Mouse (Mus musculus): ENCODE data around the gene Zfp747.
"Not testable (repeated sequence)": the region's sequence is repeated elsewhere in the genome, so short reads cannot be mapped to it uniquely, and the experiment has no call there.

Zfp747 gene

DNA sequence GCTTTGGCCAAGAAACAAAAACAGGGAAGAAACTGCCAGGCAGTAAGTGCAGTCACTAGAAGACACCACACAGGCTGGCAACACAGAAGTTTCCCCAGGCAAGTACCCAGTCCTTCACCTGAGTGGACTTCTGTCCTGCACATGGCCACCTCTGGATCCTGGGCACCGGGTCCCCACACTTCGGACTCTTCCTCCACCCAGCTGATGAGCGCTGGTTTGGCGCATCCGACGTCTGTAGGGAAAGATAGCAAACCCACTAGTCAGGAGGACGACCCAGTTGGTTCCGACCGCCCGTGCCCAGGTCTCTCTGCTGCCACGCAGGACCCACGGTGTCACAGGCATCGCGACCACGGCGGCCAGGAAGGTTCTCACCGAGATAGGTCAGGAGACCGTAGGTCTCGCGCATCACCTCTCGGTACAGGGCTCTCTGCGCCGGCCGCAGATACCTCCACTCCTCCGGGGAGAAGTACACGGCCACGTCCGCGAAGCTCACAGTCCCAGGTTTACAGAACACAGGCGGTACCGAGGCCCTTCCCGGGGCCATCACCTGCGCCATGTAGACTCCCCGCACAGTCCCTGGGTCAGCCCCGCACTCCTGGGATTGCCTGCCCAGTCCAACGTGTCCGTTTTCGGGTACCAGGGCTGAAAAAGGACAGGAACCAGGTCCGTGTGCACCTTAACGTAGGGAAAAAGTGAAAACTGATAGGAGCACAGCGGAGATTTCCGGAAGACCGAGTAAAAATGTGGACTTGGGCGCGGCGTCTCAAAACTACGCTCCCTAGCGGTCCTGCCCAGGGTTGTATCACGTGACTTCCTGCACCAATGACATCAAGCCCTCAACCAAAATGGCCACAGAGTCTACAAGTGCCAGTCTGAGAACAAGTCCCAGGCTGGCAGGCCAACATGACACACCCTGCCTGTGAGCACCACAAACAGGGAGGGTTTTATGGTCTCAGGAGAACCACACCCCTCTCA is at the start of gene Zfp747:
Gene Zfp747 (minus strand): TSS at position 780 of the 975 bp plus-strand sequence.
- DNase-seq (ENCODE audit: low read depth, low spot score), result peak; percentile 82

DNA sequence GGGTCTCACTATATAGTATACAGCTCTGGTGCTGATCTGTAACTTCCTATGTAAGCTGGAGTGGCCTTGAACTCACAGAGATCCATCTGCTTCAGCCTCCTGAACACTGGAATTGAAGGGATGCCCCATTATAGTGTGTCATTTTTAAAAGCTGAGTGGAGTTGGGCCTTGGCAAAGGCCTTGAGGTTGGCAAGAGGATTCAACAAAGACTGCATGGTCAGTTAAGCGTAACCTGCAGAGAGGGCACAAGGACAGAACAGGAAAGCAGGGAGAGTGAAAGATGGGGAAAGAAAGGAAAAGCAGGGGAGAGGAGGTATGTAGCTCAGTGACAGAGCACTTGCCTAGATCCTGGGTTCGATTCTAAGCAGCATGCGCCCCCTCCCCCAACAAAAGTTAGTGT is 49.4 kb upstream of the Zfp747 start:
- DNase-seq (ENCODE audit: low read depth, low spot score), result no peak

DNA sequence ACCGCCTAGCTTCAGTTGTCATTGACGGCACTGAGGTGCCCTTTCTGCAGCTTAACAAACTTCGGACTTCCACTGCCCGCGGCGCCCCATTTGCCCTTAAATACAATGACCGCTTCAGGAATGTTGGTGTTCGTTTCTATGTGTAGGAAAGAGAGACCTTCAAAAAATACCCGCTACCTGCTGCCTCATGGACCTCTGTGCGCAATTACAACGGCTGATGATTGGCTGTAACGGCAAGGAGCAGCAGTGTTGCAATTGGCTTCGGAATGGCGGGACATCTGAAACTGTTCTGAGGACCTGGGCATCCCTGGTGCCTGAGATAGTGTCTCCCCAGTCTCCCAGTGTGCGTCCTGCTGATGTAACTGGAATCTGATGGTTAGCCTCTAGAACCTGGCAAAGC is 46.4 kb upstream of the Zfp747 start:
- DNase-seq (ENCODE audit: low read depth, low spot score), result no peak

DNA sequence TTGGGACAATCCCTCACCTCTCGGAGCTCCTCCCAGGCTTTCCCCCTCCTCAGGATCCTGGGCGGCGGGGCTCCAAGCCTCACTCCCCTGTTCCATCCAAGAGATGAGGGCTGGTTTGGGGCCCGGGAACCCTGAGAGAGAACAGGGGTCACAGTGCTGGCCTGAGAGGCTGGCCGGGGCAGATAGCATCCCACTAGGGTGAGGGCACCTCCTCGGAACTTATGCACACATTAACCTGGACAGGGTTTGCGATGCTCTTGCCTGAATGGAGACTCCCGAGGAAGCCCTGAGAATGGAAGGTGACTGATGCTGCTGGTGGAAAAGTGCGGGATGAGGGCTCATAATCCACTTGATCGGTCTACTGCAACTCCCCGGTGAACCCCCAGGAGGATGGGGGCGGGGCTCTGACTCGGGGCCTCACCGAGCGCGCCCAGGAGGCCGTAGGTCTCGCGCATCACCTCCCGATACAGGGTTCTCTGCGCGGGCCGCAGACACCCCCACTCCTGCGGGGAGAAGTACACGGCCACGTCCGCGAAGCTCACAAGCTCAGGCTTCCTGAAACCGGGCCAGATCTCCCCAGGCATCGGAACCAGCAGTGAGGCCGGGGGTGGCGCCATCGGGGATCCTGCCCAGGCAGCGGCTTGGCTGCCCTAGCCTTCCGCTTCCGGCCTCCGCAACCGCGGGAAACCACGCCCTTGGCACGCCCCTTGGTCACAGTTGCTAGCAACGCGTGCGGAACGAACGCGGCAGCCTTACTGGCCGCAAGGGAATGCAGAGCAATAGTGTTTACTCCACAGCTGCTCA is 45.7 kb upstream of the Zfp747 start, which contains the start of gene Zfp688:
Gene Zfp688 (minus strand): TSS at position 681 of the 804 bp plus-strand sequence.
- DNase-seq (ENCODE audit: low read depth, low spot score), result peak; percentile 85

DNA sequence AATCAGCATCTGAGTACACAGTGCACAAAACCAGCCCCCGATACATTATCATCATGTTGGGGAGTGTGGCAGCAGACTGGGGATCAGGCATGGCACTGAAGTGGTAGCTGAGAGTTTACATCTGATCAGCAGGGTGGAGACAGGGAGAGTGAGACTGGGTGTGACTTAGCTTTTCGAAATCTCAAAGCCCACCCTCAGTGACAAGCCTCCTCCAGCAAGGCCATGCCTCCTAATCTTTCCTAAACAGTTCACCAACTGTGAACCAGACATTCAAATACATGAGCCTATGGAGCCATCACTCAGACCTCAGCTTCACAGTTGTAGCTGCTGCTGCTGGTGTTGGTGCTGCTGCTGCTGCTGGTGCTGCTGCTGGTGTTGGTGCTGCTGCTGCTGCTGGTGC is 35.6 kb upstream of the Zfp747 start:
- no peak for DNase-seq (ENCODE audit: low read depth, low spot score)

DNA sequence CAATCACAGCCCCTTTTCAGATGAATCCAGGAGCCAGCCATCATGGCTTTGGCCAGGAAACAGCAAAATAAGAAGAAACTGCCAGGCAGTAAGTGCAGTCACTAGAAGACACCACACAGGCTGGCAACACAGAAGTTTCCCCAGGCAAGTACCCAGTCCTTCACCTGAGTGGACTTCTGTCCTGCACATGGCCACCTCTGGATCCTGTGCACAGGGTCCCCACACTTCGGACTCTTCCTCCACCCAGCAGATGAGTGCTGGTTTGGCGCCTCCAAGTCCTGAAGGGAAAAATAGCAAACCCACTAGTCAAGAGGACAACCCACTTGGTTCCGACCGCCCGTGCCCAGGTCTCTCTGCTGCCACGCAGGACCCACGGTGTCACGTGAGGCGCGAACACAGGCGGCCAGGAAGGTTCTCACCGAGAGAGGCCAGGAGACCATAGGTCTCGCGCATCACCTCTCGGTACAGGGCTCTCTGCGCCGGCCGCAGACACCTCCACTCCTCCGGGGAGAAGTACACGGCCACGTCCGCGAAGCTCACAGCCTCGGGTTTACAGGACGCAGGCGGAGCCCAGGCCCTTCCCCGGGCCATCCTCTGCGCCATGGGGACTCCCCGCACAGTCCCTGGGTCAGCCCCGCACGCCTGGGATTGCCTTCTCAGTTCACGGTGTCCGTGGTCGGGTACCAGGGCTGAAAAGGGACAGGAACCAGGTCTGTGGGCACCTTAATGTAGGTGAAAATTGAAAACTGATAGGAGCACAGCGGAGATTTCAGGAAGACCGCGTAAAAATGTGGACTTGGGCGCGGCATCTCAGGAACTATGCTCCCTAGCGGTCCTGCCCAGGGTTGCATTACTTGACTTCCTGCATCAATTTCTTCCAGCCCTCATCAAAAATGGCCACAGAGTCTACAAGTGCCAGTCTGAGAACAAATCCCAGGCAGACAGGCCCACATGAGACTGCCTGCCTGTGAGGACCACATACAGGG is 30.4 kb upstream of the Zfp747 start, which contains the start of gene Zfp764:
Gene Zfp764 (minus strand): TSS at position 821 of the 986 bp plus-strand sequence.
- DNase-seq (ENCODE audit: low read depth, low spot score), result peak; percentile 78

DNA sequence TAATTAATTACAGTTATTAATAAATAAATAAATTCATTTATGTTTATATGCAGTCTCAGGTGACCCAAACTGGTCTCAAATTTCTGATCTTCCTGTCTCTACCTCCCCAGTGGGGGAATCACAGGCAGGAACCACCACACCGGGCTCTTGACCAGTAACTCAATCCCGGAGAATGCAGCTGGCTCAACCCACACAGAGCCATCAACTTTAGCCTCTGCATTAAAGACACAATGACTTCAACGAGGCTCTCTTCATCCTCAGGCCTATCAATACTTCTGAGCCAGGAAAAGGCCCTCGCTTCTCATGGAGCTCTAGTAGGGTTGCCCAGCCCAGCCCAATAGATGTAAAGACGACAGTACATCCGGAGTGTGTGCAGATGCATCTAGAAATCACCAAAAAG is 28.3 kb upstream of the Zfp747 start:
- DNase-seq (ENCODE audit: low read depth, low spot score), result not testable (repeated sequence)

DNA sequence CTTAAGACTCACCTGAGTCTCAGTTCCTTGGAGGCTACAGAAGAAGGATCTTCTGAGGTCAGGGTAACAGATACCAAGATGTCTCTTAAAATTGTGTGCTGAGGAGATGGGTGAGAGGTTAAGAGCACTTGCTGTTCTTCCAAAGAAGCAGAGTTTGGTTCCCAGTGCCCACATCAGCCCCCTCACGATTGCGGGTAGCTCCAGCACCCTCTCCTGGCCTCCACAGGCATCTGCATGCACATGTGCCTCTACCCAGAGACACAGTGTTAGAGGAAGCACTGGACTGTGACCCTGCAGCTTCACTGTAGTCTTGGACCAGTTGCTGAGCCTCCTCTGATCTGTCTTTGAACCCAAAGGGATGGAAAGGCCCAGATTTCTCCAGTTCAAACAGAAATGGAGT is 27.1 kb upstream of the Zfp747 start:
- no peak for DNase-seq (ENCODE audit: low read depth, low spot score)

DNA sequence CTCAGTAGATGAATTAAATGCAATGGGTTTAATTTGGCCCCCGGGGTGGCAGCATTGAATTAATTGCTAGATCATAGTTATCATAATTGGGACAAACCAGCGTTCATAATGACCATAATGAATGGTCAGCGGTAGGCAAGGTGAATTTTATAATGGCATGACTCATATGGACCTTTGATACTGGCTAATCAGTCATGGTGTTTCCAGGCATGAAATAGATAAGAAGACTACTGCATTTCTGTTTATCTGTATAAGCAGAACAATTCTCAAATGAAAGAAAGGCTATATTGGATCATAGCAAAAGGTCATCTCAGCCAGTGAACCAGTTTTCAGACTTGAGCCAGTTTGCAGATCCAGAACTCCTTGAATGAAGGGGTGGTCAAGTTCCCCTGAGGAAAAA is 24.5 kb upstream of the Zfp747 start:
- no peak for DNase-seq (ENCODE audit: low read depth, low spot score)

DNA sequence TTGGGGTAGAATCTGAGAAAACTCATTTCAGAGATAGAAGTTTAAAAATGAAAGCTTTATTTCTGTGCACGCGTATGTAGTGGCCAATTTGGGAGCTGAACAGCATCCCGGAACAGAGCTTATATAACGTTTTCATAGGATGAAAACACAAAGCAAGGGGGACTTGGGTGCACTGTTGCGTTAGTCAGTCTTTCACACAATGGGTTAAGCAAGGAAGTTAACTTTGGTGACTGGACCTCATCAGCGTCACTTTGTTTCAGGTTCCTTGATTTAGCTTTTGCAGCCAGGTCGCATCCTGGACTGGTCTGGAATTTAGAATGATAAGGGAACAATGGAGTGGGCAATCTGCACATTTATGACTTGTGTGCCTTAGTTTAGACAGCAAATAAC is 18.1 kb upstream of the Zfp747 start:
- DNase-seq (ENCODE audit: low read depth, low spot score), result no peak

DNA sequence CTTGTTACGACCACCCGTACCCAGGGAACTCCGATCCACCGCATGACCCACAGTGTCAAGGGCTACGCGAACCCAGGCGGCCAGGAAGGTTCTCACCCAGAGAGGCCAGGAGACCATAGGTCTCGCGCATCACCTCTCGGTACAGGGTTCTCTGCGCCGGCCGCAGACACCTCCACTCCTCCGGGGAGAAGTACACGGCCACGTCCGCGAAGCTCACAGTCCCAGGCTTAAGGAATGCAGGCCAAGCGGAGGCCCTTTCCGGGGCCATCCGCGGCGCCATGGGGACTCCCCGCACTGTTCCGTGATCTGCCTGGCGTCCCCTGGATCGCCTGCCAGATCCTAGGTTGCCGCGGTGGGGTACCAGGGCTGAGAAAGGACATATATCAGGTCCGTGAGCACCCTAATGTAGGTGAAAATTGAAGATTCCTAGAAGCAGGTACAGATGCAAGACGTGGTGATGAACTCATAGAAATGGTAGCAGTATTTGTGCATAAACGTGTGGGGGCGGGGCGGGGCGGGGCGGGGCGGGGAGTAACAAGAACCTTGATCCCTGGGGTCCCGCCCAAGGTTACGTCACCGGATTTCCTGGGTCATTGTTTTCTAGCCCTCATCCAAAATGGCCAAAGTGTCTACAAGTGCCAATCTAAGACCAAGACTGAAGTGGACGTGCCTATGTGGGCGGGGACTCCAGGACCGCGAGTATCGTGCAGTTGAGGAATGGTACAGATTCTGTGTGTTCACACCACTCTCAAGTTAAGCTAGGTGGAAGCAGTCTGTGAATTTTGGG is 17.5 kb upstream of the Zfp747 start, which contains the start of gene E430018J23Rik:
Gene E430018J23Rik (minus strand): TSS at position 473 of the 787 bp plus-strand sequence.
- DNase-seq (ENCODE audit: low read depth, low spot score), result peak; percentile 98

DNA sequence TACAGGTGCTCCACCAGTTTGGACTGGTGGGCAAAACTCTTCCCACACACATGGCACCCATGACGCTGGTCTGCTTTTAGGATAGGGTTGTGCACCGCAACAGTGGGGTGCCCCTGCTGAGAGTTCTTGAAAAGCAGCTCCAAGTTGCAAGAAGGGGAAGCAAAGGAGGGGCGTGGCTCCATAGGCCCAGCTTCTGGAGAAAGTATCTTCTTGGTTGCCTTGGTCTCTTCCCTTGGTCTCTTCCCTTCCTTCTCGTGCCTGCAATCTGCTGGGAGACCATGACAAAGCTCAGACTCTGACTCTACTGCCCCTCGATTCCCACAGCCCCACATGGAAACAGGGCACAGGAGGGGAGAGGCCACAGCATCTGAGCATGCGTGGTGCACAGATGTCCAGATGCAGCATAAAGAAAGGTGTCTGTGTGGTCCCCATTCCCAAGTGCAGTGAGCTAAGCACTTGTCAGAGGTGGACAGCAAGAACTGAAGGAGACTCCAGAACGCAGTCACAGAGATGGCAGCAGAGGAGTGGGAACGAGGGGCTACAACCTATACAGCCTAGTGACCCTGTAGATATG is 16.5 kb upstream of the Zfp747 start:
- no peak for DNase-seq (ENCODE audit: low read depth, low spot score)

DNA sequence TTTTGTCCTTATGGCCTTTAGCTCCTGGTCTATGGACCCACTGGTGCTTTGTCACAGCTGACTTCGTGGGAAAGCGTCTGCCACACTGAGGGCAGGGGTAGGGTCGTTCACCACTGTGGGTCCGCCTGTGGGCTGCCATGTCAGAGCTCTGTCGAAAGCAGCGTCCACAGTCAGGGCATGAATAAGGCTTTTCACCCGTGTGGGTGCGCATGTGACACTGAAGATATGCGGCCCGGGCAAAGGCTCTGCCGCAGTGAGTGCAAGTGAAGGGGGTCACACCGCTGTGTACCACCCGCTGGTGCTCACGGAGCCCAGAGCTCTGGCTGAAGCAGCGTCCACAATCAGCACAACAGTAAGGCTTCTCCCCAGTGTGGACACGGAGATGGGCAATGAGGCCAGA is 15.7 kb upstream of the Zfp747 start:
- DNase-seq (ENCODE audit: low read depth, low spot score), result no peak

DNA sequence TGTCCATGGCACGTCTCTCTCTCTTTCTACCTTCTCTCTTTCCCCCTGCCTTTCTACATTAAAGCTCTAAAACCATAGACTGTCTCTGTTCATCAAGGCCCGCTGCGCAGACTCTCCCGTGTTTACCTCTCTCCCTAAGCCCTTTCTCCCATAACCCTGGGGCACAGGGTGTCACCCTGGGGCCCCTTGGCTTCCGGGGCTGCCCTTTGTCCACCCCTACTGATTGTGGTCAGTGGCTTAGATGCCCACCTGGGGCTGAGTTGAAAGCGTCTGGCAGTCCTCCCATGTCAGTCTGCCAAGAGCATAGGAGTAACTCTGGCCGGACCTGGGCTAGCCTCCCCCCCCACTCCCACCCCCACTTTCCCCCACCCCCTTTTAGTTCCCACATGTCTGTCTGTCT is 14.5 kb upstream of the Zfp747 start:
- no peak for DNase-seq (ENCODE audit: low read depth, low spot score)

DNA sequence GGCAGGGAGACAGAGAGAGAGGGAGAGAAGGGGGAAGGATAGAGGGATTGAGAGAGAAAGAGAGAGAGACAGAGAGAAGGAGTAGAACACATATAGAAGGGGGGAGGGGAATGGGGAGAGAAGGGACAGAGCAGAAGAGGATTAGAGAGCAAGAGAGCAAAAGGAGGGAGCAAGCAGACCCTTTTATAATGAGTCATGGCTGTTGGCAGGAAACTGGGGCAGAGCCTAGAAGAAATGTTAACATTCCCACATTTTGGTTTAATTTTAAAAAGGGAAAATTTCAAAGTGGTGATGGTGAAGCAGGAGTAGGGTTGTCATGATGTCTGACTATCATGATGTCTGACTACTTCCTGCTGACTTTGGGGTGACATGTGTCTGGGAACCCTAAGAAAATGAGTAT is 12.4 kb upstream of the Zfp747 start:
- DNase-seq (ENCODE audit: low read depth, low spot score), result not testable (repeated sequence)

DNA sequence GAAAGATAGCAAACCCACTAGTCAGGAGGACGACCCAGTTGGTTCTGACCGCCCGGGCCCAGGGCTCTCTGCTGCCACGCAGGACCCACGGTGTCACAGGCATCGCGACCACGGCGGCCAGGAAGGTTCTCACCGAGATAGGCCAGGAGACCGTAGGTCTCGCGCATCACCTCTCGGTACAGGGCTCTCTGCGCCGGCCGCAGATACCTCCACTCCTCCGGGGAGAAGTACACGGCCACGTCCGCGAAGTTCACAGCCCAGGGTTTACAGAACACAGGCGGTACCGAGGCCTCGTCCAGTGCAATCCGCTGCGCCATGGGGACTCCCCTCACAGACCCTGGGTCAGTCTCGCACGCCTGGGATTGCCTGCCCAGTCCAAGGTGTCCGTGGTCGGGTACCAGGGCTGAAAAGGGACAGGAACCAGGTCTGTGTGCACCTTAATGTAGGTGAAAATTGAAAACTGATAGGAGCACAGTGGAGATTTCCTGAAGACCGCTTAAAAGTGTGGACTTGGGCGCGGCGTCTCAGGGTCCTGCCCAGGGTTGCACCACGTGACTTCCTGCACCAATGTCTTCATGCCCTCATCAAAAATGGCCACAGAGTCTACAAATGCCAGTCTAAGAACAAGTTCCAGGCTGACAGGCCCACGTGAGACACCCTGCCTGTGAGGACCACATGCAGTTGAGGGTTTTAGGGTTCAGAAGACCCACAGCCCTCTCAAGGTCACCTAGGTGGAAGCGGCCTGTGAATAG is 11.0 kb upstream of the Zfp747 start, which contains the start of gene 9130019O22Rik:
Gene 9130019O22Rik (minus strand): TSS at position 526 of the 752 bp plus-strand sequence.
- DNase-seq (ENCODE audit: low read depth, low spot score), result peak; percentile 81

DNA sequence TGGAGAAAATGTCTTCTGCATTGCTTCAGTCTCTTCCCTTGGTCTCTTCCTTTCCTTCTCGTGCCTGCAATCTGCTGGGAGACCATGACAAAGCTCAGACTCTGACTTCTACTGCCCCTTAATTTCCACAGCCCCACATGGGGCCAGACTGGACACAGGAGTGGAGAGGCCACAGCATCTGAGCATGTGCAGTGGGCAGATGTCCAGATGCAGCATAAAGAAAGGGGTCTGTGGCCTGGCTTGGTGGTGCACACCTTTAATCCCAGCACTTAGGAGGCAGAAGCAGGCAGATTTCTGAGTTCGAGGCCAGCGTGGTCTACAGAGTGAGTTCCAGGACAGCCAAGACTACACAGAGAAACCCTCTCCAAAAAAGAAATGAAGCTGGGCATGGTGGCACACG is 9.7 kb upstream of the Zfp747 start:
- DNase-seq (ENCODE audit: low read depth, low spot score), result not testable (repeated sequence)

DNA sequence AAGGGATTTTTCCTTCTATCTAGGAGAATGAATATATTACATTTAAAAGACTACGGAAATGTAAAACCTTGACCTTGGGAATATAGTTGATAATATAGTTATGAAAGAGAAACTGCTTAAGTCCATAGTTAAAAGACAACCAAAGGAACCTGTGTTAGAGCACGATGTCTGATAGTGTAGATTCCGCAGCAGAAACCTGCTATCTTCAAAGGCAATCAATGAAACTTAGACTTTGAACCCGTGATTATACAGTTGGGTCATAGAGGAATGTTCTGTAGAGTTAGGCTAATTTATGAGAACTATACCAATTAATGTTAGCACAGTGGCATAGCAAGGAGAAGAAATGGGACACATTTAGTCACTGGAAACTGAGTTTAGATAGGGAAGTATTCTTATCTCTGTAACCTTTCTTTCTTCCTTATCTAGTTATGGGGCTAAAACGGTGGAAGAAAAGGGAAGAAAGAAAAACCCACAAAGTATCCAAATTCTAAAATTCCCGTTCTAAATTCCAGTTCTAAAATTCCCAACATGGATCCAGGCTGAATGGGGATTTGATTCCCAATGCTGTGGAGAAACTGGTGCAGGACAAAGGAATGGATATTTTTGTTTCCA is 2.6 kb upstream of the Zfp747 start:
- DNase-seq (ENCODE audit: low read depth, low spot score), result no peak

DNA sequence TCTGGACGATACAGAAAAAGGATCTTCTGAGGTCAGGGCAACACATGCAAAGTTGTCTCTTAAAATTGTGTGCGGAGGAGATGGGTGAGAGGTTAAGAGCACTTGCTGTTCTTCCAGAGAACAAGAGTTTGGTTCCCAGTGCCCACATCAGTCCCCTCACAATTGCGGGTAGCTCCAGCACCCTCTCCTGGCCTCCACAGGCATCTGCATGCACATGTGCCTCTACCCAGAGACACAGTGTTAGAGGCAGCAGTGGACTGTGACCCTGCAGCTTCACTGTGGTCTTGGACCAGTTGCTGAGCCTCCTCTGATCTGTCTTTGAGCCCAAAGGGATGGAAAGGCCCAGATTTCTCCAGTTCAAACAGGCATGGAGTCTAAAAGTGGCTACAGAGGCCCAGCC is 4.0 kb downstream of the Zfp747 start:
- DNase-seq (ENCODE audit: low read depth, low spot score), result not testable (repeated sequence)

All from embryo, embryonic 11.5 days (tissue).